Mouse (Mus musculus) CH12.LX (cell line): ENCODE measurements at regions not wholly inside any gene's neighbourhood (a gene's known extent, or its start where the extent isn't known, plus 50 kb on each side); places are given as distances from the start of the nearest gene placed in this dataset.

Experiments used
- DNase-seq: peaks from one replicate; pipeline ENCODE4 v3.0.0-alpha.2; 2013; ENCODE audit errors: extremely low read depth
- H3K27ac ChIP-seq: 2 replicates; pipeline ENCODE4 v1.5.1; 2012; ENCODE audit warnings: low read depth, mild to moderate bottlenecking, control low read depth, moderate library complexity; ENCODE audit not compliant: insufficient read depth
- H3K27me3 ChIP-seq: replicated peaks from 2 replicates; pipeline ENCODE3; 2012; ENCODE audit warnings: inconsistent platforms
- H3K36me3 ChIP-seq, 2 experiments: replicated peaks in 1 of 2; 2 replicates each; pipeline versions ENCODE3 to v1.6.1; 2012; ENCODE audit warnings: inconsistent platforms in 1 of 2, low read length in 1 of 2, mild to moderate bottlenecking in 1 of 2, mixed read lengths in 1 of 2, moderate library complexity in 1 of 2; ENCODE audit not compliant: control insufficient read depth in 1 of 2, insufficient read depth in 1 of 2
- H3K4me1 ChIP-seq, 2 experiments: 2 replicates each; pipeline ENCODE4 v1.6.1; 2012; ENCODE audit warnings: inconsistent platforms in 1 of 2, moderate library complexity in 1 of 2; ENCODE audit not compliant: insufficient read depth in 2 of 2, control insufficient read depth in 1 of 2
- H3K4me2 ChIP-seq: 2 replicates; pipeline ENCODE4 v1.6.1; 2012; ENCODE audit warnings: low read depth, mild to moderate bottlenecking, control low read depth; ENCODE audit not compliant: poor library complexity, insufficient read depth, severe bottlenecking
- H3K4me3 ChIP-seq, 3 experiments: fragments of 150-350 bp in 1 of 3; sonication (generic) in 1 of 3; replicated peaks in 1 of 3; 2 replicates each; pipeline versions ENCODE3 to v1.5.1; 2011 to 2012; ENCODE audit warnings: low read depth in 2 of 3, low read length in 2 of 3, mild to moderate bottlenecking in 2 of 3, moderate library complexity in 2 of 3, control low read depth in 1 of 3, improper control_type of control experiment in 1 of 3, inconsistent platforms in 1 of 3, mixed read lengths in 1 of 3; ENCODE audit not compliant: poor library complexity in 1 of 3
- H3K79me2 ChIP-seq: replicated peaks from 2 replicates; pipeline ENCODE4 v1.6.1; 2012; ENCODE audit warnings: mild to moderate bottlenecking, moderate library complexity; ENCODE audit not compliant: control insufficient read depth, poor library complexity, insufficient read depth, severe bottlenecking; ENCODE audit errors: extremely low read depth
- H3K9ac ChIP-seq: 2 replicates; pipeline ENCODE4 v1.6.1; 2012; ENCODE audit warnings: low read depth, mild to moderate bottlenecking, control low read depth, moderate library complexity; ENCODE audit not compliant: insufficient read depth
- H3K9me3 ChIP-seq: replicated peaks from 2 replicates; pipeline ENCODE3; 2012; ENCODE audit warnings: low read length, inconsistent platforms, mixed read lengths
- CHD2 ChIP-seq: IDR thresholded peaks from 2 replicates; pipeline ENCODE4 v1.6.1; 2011; ENCODE audit warnings: low read length, improper control_type of control experiment
- CTCF ChIP-seq, 2 experiments: IDR thresholded peaks in 1 of 2; conservative IDR thresholded peaks in 1 of 2; 2 replicates each; pipeline ENCODE4 v1.5.1; 2011 to 2012; ENCODE audit warnings: low read depth in 2 of 2, low read length in 2 of 2, improper control_type of control experiment in 1 of 2, inconsistent platforms in 1 of 2, mild to moderate bottlenecking in 1 of 2, moderate library complexity in 1 of 2
- ELF1 ChIP-seq: IDR thresholded peaks from 2 replicates; pipeline ENCODE4 v1.6.1; 2014; ENCODE audit warnings: low read depth, mild to moderate bottlenecking, inconsistent platforms, low read length, improper control_type of control experiment
- ETS1 ChIP-seq: conservative IDR thresholded peaks from 2 replicates; pipeline ENCODE4 v1.6.1; 2012; ENCODE audit warnings: low read depth, mild to moderate bottlenecking, inconsistent platforms, low read length, improper control_type of control experiment, moderate library complexity
- HCFC1 ChIP-seq: IDR thresholded peaks from 2 replicates; pipeline ENCODE4 v1.6.1; 2012; ENCODE audit warnings: low read depth, mild to moderate bottlenecking, inconsistent platforms, low read length, improper control_type of control experiment
- JUND ChIP-seq: conservative IDR thresholded peaks from 2 replicates; pipeline ENCODE4 v1.6.1; 2011; ENCODE audit warnings: low read depth, low read length, improper control_type of control experiment
- KAT2A ChIP-seq: IDR thresholded peaks from 2 replicates; pipeline ENCODE4 v1.6.1; 2012; ENCODE audit warnings: low read length, improper control_type of control experiment, inconsistent platforms; ENCODE audit not compliant: insufficient replicate concordance
- MAX ChIP-seq: IDR thresholded peaks from 2 replicates; pipeline ENCODE4 v1.6.1; 2011; ENCODE audit warnings: low read length, improper control_type of control experiment
- MAZ ChIP-seq: IDR thresholded peaks from 2 replicates; pipeline ENCODE4 v1.6.1; 2012; ENCODE audit warnings: low read depth, mild to moderate bottlenecking, inconsistent platforms, low read length, improper control_type of control experiment, moderate library complexity
- MEF2A ChIP-seq: IDR thresholded peaks from 2 replicates; pipeline ENCODE4 v1.6.1; 2014; ENCODE audit warnings: low read depth, mild to moderate bottlenecking, inconsistent platforms, low read length, improper control_type of control experiment, borderline replicate concordance
- MXI1 ChIP-seq: IDR thresholded peaks from 2 replicates; pipeline ENCODE4 v1.6.1; 2011; ENCODE audit warnings: mild to moderate bottlenecking, low read depth, low read length, improper control_type of control experiment
- NELFE ChIP-seq: IDR thresholded peaks from 2 replicates; pipeline ENCODE4 v1.6.1; 2011; ENCODE audit warnings: low read depth, low read length, improper control_type of control experiment
- PAX5 ChIP-seq: IDR thresholded peaks from 2 replicates; pipeline ENCODE4 v1.6.1; 2012; ENCODE audit warnings: low read length, inconsistent platforms, mixed read lengths
- POLR2A ChIP-seq: IDR thresholded peaks from 2 replicates; pipeline ENCODE4 v1.6.1; 2011; ENCODE audit warnings: low read depth, mild to moderate bottlenecking, improper control_type of control experiment, low read length
- POLR2AphosphoS2 ChIP-seq: IDR thresholded peaks from 2 replicates; pipeline ENCODE4 v1.6.1; 2011; ENCODE audit warnings: low read depth, low read length, improper control_type of control experiment
- SIN3A ChIP-seq: IDR thresholded peaks from 2 replicates; pipeline ENCODE4 v1.6.1; 2012; ENCODE audit warnings: low read length, improper control_type of control experiment, inconsistent platforms
- SMC3 ChIP-seq: IDR thresholded peaks from 2 replicates; pipeline ENCODE4 v1.6.1; 2011; ENCODE audit warnings: low read depth, low read length, improper control_type of control experiment
- TBP ChIP-seq: conservative IDR thresholded peaks from 2 replicates; pipeline ENCODE4 v1.6.1; 2011; ENCODE audit warnings: low read depth, low read length, improper control_type of control experiment
- UBTF ChIP-seq: IDR thresholded peaks from 2 replicates; pipeline ENCODE4 v1.6.1; 2012; ENCODE audit warnings: low read depth, mild to moderate bottlenecking, inconsistent platforms, low read length, improper control_type of control experiment, moderate library complexity
- ZC3H11A ChIP-seq: IDR thresholded peaks from 2 replicates; pipeline ENCODE4 v1.6.1; 2012; ENCODE audit warnings: low read depth, mild to moderate bottlenecking, inconsistent platforms, low read length, improper control_type of control experiment
- ZMIZ1 ChIP-seq: IDR thresholded peaks from 2 replicates; pipeline ENCODE4 v1.6.1; 2012; ENCODE audit warnings: low read depth, mild to moderate bottlenecking, inconsistent platforms, low read length, improper control_type of control experiment
- dilution Hi-C: fragments of 300-500 bp; cut with MboI; formaldehyde crosslinking; loops from 2 replicates; pipeline ENCODE4 v1.14.3; 2020; ENCODE audit warnings: low sequenced_read_pairs; ENCODE audit not compliant: extremely low pct_unique_long_range_greater_than_20kb, extremely low pct_ligation_motif_present
- in situ Hi-C: fragments of 300-500 bp; cut with MboI; formaldehyde crosslinking; loops from 3 replicates; pipeline ENCODE4 v1.14.3; 2019; ENCODE audit warnings: low sequenced_read_pairs, low pct_ligation_motif_present, low pct_unique_long_range_greater_than_20kb, mixed read lengths

DNA sequence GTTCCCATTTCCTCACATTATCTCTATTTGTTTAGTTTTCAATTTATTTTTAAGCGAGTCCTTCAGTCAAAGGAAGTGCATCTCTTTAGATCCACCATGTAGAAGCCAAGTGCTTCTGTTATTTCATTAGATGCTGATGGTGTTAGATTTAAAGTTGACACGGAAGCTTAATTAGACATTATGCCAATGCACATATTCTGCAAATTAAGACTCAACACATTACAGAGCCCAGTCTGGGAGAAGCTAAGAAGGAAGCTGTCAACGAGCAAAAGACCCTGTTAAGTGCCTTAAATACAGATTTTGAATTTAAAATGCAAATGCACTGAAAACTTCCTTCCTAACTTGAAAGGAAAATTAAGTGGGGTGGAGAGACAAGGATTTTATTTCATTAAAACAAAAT lies 461.6 kb downstream of the Nuf2 start:
- Histone ChIP-seq H3K36me3 (no peaks in the 10 kb centered on the region), H3K4me1 (no peaks in the 10 kb centered on the region), H3K79me2 (no peaks in the 10 kb centered on the region)
- dilution Hi-C loops: no loop called here
- TF ChIP-seq ELF1 (no peak), KAT2A (no peak)
- TF ChIP-seq, all 38 proteins: peak for 0
- no peak for DNase-seq
- Histone ChIP-seq H3K4me2 (no peak overlapping the region), H3K9ac (no peak overlapping the region), H3K27me3 (no peaks in the 10 kb centered on the region), H3K9me3 (peaks cover 37% of the 10 kb centered on the region), H3K27ac (no peak overlapping the region), H3K4me3 (no peak overlapping the region)
- in situ Hi-C loops: no loop called here

DNA sequence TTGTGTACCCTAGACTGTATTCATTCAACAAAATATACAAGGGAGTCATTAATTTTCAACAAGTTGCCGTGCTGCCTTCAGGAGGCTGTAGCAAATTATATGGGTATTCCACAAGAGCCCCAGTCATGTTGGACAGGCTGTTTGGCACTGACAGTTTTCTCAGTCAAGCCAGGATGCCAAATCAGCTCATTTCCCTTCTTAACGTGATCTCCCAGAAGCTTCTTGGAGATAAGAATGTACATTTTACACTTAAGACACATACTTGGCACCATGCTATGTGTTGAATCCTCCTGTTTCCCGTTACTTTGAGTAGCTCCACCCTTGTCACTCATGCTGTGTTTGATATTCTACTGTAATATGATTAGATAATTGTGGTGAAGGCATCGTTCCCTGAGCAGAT lies 464.5 kb downstream of the Nuf2 start:
- peaks cover 39% of the 10 kb centered on the region for H3K9me3 ChIP-seq
- no peak overlapping the region for H3K4me2 ChIP-seq
- DNase-seq: no peak
- H3K4me3 ChIP-seq: no peak overlapping the region
- no peaks in the 10 kb centered on the region for H3K4me1 ChIP-seq
- no peaks in the 10 kb centered on the region for H3K36me3 ChIP-seq
- H3K79me2 ChIP-seq: no peaks in the 10 kb centered on the region
- TF ChIP-seq CHD2 (no peak), SIN3A (no peak), ETS1 (no peak), MAX (no peak), ZMIZ1 (no peak), JUND (no peak), MAZ (no peak), UBTF (no peak), TBP (no peak), SMC3 (no peak)
- no peak overlapping the region for H3K27ac ChIP-seq
- dilution Hi-C loops: no loop called here
- H3K27me3 ChIP-seq: no peaks in the 10 kb centered on the region
- in situ Hi-C loops: no loop called here
- no peak overlapping the region for H3K9ac ChIP-seq

DNA sequence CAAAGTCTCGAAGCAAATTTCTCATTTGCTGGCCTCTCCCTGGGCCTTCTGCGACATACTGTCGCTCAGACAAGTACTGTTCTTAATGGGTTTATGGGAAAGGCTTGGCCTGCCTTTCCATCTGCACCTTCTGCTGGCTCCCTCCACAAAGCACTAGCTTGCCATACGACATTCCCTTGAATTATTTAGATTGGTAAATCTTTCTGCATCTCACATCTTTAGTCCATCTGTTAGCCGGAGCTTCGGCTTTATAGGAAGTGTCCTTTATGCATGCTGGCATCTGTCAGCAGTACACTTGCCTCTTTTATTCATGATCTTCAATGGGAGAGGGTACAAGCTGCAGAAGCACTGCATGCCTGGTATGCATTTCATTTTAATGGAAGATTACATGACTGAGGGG lies 470.6 kb downstream of the Nuf2 start:
- dilution Hi-C loops: no loop called here
- Histone ChIP-seq H3K4me2 (no peak overlapping the region), H3K79me2 (no peaks in the 10 kb centered on the region), H3K9me3 (peaks cover 58% of the 10 kb centered on the region), H3K4me3 (no peak overlapping the region), H3K27me3 (no peaks in the 10 kb centered on the region), H3K36me3 (no peaks in the 10 kb centered on the region), H3K27ac (no peak overlapping the region), H3K9ac (no peak overlapping the region), H3K4me1 (no peaks in the 10 kb centered on the region)
- TF ChIP-seq MEF2A: no peak
- TF ChIP-seq CTCF (conservative IDR thresholded peaks at IDR 0.05 in 1 of 2, IDR thresholded peaks at IDR 0.05 in 1 of 2; ENCODE audit: low read depth in 2 of 2, low read length in 2 of 2): no peak
- TF ChIP-seq ETS1: no peak
- no peak for TF ChIP-seq MAZ
- TF ChIP-seq PAX5: no peak
- no peak for TF ChIP-seq ZC3H11A
- TF ChIP-seq MAX: no peak
- TF ChIP-seq TBP: no peak
- TF ChIP-seq NELFE: no peak
- no peak for TF ChIP-seq HCFC1
- TF ChIP-seq POLR2AphosphoS2: no peak
- no peak for TF ChIP-seq MXI1
- TF ChIP-seq POLR2A: no peak
- in situ Hi-C loops: no loop called here
- no peak for DNase-seq
